Mouse (Mus musculus): ENCODE measurements around the gene Egln1. TPM values are rescaled to one million over a fixed set of nuclear protein-coding genes. Genes with fewer than 3 reads are reported as not detected.

Gene Egln1
- polyA plus RNA-seq, 1 experiment from 2014 or later, result 10.0 TPM

DNA sequence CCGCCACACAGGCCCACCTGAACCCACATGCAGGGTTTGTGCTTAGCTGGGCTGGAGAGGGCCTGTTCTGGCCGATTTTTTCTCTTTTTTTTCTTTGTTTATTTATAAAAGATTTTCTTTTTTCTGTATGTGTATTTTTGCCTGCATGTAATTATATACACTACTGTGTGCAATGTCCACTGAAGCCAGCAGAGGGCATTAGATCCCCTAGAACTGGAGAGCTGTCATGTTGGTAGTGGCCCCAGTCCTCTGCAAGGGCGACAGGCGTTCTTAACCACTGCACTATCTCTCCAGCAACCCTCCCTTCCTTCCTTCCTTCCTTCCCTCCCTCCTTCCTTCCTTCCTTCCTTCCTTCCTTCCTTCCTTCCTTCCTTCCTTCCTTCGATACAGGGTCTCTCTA is 60.7 kb downstream of the Egln1 start:
- no peak for DNase-seq (ENCODE audit: low spot score)
- Histone ChIP-seq H3K9me3 (ENCODE audit: control insufficient read depth, low read length) (no peaks in the 10 kb centered on the region; the same call in 1 of the 2 replicates), H3K4me3 (ENCODE audit: low read depth, low read length) (no peak overlapping the region), H3K4me2 (no peak overlapping the region), H3K9ac (ENCODE audit: low read depth, low read length) (no peak overlapping the region), H3K27ac (ENCODE audit: low read depth, low read length) (no peak overlapping the region), H3K4me1 (replicated peaks; ENCODE audit: control insufficient read depth, insufficient read depth, low read length) (no peaks in the 10 kb centered on the region), H3K36me3 (ENCODE audit: control insufficient read depth, insufficient read depth, low read length) (peaks cover 57% of the 10 kb centered on the region), H3K27me3 (replicated peaks; ENCODE audit: control insufficient read depth, insufficient read depth, low read length) (no peaks in the 10 kb centered on the region)
- WGBS, result 95% methylated on average over 5 of the region's 5 CpGs
- ATAC-seq (replicated peaks; ENCODE audit: low FRiP score), result no peak

DNA sequence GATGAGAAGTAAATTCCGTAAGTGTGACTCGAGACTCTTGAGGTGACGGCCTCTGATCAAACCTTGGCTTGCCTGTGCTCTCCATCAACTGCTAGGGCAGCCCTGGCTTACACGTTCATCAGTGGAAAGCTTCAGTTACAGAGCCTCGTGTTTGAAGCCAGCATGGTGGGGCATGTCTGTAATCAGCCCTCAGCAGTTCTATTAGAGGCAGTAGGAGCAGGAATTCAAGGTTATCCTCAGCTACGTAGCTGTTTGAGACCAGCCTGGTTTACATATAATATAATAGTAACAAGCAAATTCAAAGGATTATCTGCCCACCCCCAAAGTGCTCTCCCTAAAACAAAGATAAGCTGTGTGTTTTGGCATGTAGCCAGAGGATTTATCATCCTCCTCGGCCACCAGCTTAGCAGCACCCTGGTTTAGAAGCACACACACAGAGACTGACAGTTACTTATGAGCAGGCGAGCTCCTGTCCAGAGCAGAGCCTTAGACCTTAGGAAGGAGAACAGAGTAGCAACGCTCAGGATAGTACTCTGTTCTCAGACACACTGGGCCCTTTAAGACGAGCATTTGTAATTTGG is 70.1 kb downstream of the Egln1 start:
- peaks cover 59% of the 10 kb centered on the region for H3K36me3 ChIP-seq (ENCODE audit: control insufficient read depth, insufficient read depth, low read length)
- H3K27ac ChIP-seq (ENCODE audit: low read depth, low read length), result no peak overlapping the region
- H3K9ac ChIP-seq (ENCODE audit: low read depth, low read length), result no peak overlapping the region
- H3K9me3 ChIP-seq (ENCODE audit: control insufficient read depth, low read length), result no peaks in the 10 kb centered on the region
- ATAC-seq (replicated peaks; ENCODE audit: low FRiP score) (no peak), DNase-seq (ENCODE audit: low spot score) (no peak)
- no peaks in the 10 kb centered on the region for H3K4me1 ChIP-seq (replicated peaks; ENCODE audit: control insufficient read depth, insufficient read depth, low read length)
- H3K4me2 ChIP-seq, result no peak overlapping the region
- 80% methylated on average over 10 of the region's 10 CpGs for WGBS
- no peak overlapping the region for H3K4me3 ChIP-seq (ENCODE audit: low read depth, low read length)
- H3K27me3 ChIP-seq (replicated peaks; ENCODE audit: control insufficient read depth, insufficient read depth, low read length), result no peaks in the 10 kb centered on the region

DNA sequence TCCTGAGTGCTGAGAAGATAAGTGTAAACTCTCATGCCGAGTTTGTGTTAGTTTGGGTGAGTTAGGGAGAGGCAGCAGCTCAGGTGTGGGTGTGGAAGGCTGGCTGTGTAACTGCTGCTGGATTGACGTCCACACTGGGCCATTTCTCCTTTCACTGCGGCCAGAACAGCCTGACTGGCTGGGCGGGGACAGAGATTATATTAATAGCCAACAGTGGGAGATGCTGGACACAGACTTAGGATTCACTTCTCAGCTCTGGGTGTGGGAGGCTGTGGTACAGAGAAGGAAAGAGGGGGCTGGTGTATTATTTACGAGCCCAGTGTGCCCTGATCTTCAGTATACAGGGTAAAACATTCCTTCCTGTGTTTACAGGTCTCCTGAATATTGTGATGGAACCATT is 71.0 kb downstream of the Egln1 start:
- Histone ChIP-seq H3K9ac (ENCODE audit: low read depth, low read length) (no peak overlapping the region), H3K4me3 (ENCODE audit: low read depth, low read length) (no peak overlapping the region), H3K27me3 (replicated peaks; ENCODE audit: control insufficient read depth, insufficient read depth, low read length) (no peaks in the 10 kb centered on the region), H3K4me2 (no peak overlapping the region), H3K9me3 (ENCODE audit: control insufficient read depth, low read length) (no peaks in the 10 kb centered on the region), H3K4me1 (replicated peaks; ENCODE audit: control insufficient read depth, insufficient read depth, low read length) (no peaks in the 10 kb centered on the region), H3K36me3 (ENCODE audit: control insufficient read depth, insufficient read depth, low read length) (peaks cover 57% of the 10 kb centered on the region), H3K27ac (ENCODE audit: low read depth, low read length) (no peak overlapping the region)
- DNase-seq (ENCODE audit: low spot score), result no peak
- no peak for ATAC-seq (replicated peaks; ENCODE audit: low FRiP score)
- 89% methylated on average over 5 of the region's 5 CpGs for WGBS

DNA sequence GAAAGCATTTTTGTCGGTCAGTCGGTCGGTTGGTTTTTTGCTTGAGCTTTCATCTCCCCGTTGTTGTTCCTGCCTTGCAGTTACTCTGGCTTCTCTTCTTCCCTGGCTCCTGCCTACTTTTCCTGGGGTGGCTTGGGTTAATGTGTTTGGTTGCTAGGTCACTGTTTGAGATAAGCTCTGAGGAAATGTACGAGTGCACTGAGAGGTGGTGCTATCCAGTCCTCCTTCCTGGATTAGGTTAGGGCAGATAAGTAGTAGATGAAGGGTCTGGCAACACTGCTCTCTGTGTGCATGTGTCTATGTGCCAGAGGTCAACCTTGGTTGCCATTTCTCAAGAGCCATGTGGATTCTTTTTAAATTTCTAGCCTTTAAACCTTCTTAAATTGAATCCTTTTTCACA is 76.4 kb downstream of the Egln1 start:
- H3K4me3 ChIP-seq (ENCODE audit: low read depth, low read length), result no peak overlapping the region
- 78% methylated on average over 5 of the region's 5 CpGs for WGBS
- peaks cover 30% of the 10 kb centered on the region for H3K36me3 ChIP-seq (ENCODE audit: control insufficient read depth, insufficient read depth, low read length)
- H3K4me1 ChIP-seq (replicated peaks; ENCODE audit: control insufficient read depth, insufficient read depth, low read length), result no peaks in the 10 kb centered on the region; the same call in 1 of the 2 replicates
- no peaks in the 10 kb centered on the region for H3K27me3 ChIP-seq (replicated peaks; ENCODE audit: control insufficient read depth, insufficient read depth, low read length)
- ATAC-seq (replicated peaks; ENCODE audit: low FRiP score), result no peak
- DNase-seq (ENCODE audit: low spot score), result no peak
- no peak overlapping the region for H3K9ac ChIP-seq (ENCODE audit: low read depth, low read length)
- no peak overlapping the region for H3K27ac ChIP-seq (ENCODE audit: low read depth, low read length)
- H3K9me3 ChIP-seq (ENCODE audit: control insufficient read depth, low read length), result no peaks in the 10 kb centered on the region
- no peak overlapping the region for H3K4me2 ChIP-seq

DNA sequence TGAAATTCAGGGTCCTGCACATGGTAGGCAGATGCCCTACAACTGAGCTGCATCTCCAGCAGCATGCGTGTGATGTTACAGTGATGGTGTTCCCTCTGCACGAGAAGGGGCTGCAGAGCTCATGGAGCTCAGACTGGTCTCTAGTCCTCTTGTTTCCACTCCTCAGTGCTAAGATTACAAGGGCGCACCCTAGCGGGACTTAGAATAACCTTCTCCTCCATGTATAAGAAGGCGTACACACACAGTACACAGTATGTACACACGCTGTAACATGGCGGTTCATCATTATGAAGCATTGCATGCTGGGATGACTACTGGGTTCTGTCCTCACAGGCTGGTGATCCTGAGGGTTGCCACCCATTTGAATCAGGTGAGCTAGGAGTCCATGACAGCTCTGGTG is 77.0 kb downstream of the Egln1 start:
- Histone ChIP-seq H3K4me3 (ENCODE audit: low read depth, low read length) (no peak overlapping the region), H3K4me1 (replicated peaks; ENCODE audit: control insufficient read depth, insufficient read depth, low read length) (peaks cover 6% of the 10 kb centered on the region), H3K27ac (ENCODE audit: low read depth, low read length) (no peak overlapping the region), H3K27me3 (replicated peaks; ENCODE audit: control insufficient read depth, insufficient read depth, low read length) (no peaks in the 10 kb centered on the region), H3K9ac (ENCODE audit: low read depth, low read length) (no peak overlapping the region), H3K9me3 (ENCODE audit: control insufficient read depth, low read length) (no peaks in the 10 kb centered on the region), H3K36me3 (ENCODE audit: control insufficient read depth, insufficient read depth, low read length) (peaks cover 27% of the 10 kb centered on the region), H3K4me2 (no peak overlapping the region)
- DNase-seq (ENCODE audit: low spot score) (no peak), ATAC-seq (replicated peaks; ENCODE audit: low FRiP score) (no peak; the same call in 1 of the 2 replicates)
- 91% methylated on average over 7 of the region's 7 CpGs for WGBS

DNA sequence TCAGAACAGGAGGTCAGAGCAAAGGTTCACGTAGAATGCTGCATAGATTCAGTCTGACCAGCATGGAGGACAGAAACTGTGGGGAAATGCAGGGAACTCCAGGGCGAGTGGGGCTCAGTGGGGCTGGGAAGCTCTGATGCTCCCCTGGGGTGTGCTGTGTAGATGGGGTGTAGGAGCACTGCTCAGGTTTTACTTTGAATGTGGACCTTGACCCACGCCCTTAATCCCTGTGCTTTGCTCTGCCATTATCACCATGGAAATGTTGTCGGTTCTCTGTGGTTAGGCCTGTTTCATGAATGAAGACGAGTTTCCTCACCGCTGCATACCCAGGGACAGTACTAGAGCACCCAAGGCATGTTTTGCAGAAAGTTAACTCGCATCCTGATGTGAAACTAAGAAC is 77.7 kb downstream of the Egln1 start:
- Histone ChIP-seq H3K4me3 (ENCODE audit: low read depth, low read length) (no peak overlapping the region), H3K4me2 (no peak overlapping the region), H3K4me1 (replicated peaks; ENCODE audit: control insufficient read depth, insufficient read depth, low read length) (peaks cover 12% of the 10 kb centered on the region), H3K9ac (ENCODE audit: low read depth, low read length) (no peak overlapping the region), H3K27me3 (replicated peaks; ENCODE audit: control insufficient read depth, insufficient read depth, low read length) (no peaks in the 10 kb centered on the region), H3K36me3 (ENCODE audit: control insufficient read depth, insufficient read depth, low read length) (peaks cover 22% of the 10 kb centered on the region), H3K27ac (ENCODE audit: low read depth, low read length) (no peak overlapping the region), H3K9me3 (ENCODE audit: control insufficient read depth, low read length) (no peaks in the 10 kb centered on the region)
- WGBS, result 91% methylated on average over 7 of the region's 7 CpGs
- DNase-seq (ENCODE audit: low spot score) (no peak), ATAC-seq (replicated peaks; ENCODE audit: low FRiP score) (no peak)

DNA sequence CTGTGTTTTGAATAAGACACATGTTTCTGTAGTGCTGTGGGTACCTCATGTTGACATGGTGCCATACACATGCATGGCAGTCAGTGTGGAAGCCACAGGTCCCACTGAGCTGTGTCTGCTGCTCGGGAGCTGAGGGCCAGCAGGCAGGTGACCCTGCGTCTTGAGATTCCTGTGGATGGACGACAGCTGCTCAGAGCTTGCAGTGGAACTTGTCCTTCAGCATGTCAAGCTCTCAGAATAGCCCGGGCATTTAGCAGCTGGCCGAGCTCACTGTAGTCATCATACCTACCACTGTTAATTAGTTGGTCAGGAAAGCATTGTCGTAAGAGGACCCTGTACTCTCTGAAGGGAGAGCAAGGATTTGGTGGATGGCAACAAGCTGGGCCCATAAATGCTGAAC is 79.4 kb downstream of the Egln1 start:
- Histone ChIP-seq H3K27ac (ENCODE audit: low read depth, low read length) (no peak overlapping the region), H3K9ac (ENCODE audit: low read depth, low read length) (no peak overlapping the region), H3K4me2 (no peak overlapping the region), H3K36me3 (ENCODE audit: control insufficient read depth, insufficient read depth, low read length) (peaks cover 17% of the 10 kb centered on the region), H3K9me3 (ENCODE audit: control insufficient read depth, low read length) (no peaks in the 10 kb centered on the region), H3K4me3 (ENCODE audit: low read depth, low read length) (no peak overlapping the region), H3K4me1 (replicated peaks; ENCODE audit: control insufficient read depth, insufficient read depth, low read length) (peaks cover 22% of the 10 kb centered on the region), H3K27me3 (replicated peaks; ENCODE audit: control insufficient read depth, insufficient read depth, low read length) (no peaks in the 10 kb centered on the region)
- DNase-seq (ENCODE audit: low spot score), result no peak
- WGBS, result 87% methylated on average over 6 of the region's 6 CpGs
- ATAC-seq (replicated peaks; ENCODE audit: low FRiP score), result no peak

DNA sequence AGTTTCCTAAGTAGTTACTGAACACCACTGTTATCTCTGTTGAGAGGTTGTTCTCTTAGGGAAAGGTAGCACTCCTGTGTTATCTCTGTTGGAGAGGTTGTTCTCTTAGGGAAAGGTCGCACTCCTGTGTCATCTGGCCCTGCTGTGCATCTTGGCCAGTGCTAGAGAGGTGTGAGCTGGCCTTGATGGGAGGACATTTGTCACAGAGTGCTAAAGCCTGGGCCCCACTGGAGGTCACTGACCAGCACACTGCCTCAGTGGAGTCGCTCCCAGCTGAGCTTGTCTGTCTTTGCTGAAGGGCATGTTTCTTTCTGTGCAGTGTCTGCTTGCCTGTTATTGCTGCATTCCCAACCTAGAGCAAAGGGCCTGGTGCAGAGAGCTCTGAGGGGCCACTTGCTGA is 82.0 kb downstream of the Egln1 start:
- no peak overlapping the region for H3K27ac ChIP-seq (ENCODE audit: low read depth, low read length)
- H3K4me3 ChIP-seq (ENCODE audit: low read depth, low read length), result no peak overlapping the region
- H3K9ac ChIP-seq (ENCODE audit: low read depth, low read length), result no peak overlapping the region
- no peak overlapping the region for H3K4me2 ChIP-seq
- H3K36me3 ChIP-seq (ENCODE audit: control insufficient read depth, insufficient read depth, low read length), result peaks cover 5% of the 10 kb centered on the region; the same call in 1 of the 2 replicates
- ATAC-seq (replicated peaks; ENCODE audit: low FRiP score) (no peak), DNase-seq (ENCODE audit: low spot score) (no peak)
- H3K27me3 ChIP-seq (replicated peaks; ENCODE audit: control insufficient read depth, insufficient read depth, low read length), result no peaks in the 10 kb centered on the region
- H3K4me1 ChIP-seq (replicated peaks; ENCODE audit: control insufficient read depth, insufficient read depth, low read length), result peaks cover 26% of the 10 kb centered on the region
- 54% methylated on average over 2 of the region's 2 CpGs for WGBS
- H3K9me3 ChIP-seq (ENCODE audit: control insufficient read depth, low read length), result no peaks in the 10 kb centered on the region

DNA sequence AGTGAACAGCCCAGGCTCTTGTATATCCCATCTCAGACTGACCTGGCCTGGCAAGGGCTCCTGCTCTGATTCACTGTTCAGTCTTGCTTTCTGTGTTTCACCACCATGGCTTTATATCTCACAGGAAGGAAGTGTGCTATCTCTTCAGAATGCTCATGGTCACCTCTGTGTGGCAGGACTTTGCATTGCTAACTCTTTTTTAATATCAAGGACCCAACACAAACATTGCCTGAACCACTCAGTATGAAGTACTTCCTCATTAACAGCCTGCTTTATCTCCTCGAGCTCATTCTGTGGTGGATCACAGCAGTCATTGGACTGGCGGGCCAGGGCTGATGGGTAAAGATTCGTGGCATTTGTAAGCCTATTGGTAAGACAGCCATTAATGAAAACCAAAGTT is 82.5 kb downstream of the Egln1 start:
- H3K4me1 ChIP-seq (replicated peaks; ENCODE audit: control insufficient read depth, insufficient read depth, low read length), result peaks cover 26% of the 10 kb centered on the region
- no peak for DNase-seq (ENCODE audit: low spot score)

More for the DNA sequence above, 82.5 kb downstream of the Egln1 start:
- Histone ChIP-seq H3K9ac (ENCODE audit: low read depth, low read length) (no peak overlapping the region), H3K36me3 (ENCODE audit: control insufficient read depth, insufficient read depth, low read length) (peaks cover 5% of the 10 kb centered on the region; the same call in 1 of the 2 replicates), H3K9me3 (ENCODE audit: control insufficient read depth, low read length) (no peaks in the 10 kb centered on the region), H3K4me2 (no peak overlapping the region), H3K4me3 (ENCODE audit: low read depth, low read length) (no peak overlapping the region), H3K27ac (ENCODE audit: low read depth, low read length) (no peak overlapping the region; the same call in 1 of the 2 replicates), H3K27me3 (replicated peaks; ENCODE audit: control insufficient read depth, insufficient read depth, low read length) (no peaks in the 10 kb centered on the region)
- no peak for ATAC-seq (replicated peaks; ENCODE audit: low FRiP score)
- WGBS, result 28% methylated on average over 3 of the region's 3 CpGs
